Mouse (Mus musculus): ENCODE measurements at regions not wholly inside any gene's neighbourhood (a gene's known extent, or its start where the extent isn't known, plus 50 kb on each side); places are given as distances from the start of the nearest gene placed in this dataset.

- DNase-seq (ENCODE audit: low read depth, low spot score): peak; percentile 12
Measured at GRCm38 (mm10) chr14:103764047-103764446, 80.2 kb downstream of the Ednrb start.

- DNase-seq (ENCODE audit: low read depth, low spot score): no peak
Measured at GRCm38 (mm10) chr14:103763216-103764031, 80.8 kb downstream of the Ednrb start.

- DNase-seq (ENCODE audit: low read depth, low spot score): no peak
Measured at GRCm38 (mm10) chr14:103759443-103759842, 84.8 kb downstream of the Ednrb start.

Data from telencephalon, adult 2 months (tissue).